Comparison of ENCODE assay signal across 9 mouse cellular contexts in genomic region chr13:49651136-49651535, GRCm38 (mm10). TPM values are rescaled to one million over a fixed set of nuclear protein-coding genes. Genes with fewer than 3 reads are reported as not detected.
A peak's percentile ranks its signal among the peaks of the same experiment; 100 is the strongest.
DNase-seq lines count a peak whose midpoint lies in the region; ATAC-seq and TF ChIP-seq lines count a peak whose summit lies in the region.
"Had no signal": no experiment of that assay in that cellular context is flagged by ENCODE, and none has a peak within 500 bp of the region (broad histone marks: within the 10 kb centered on the region; RNA-seq: fewer than 3 reads in every experiment).

No protein-coding gene starts in this region.

- no peak overlapping the region for H3K4me3 ChIP-seq in heart, embryonic 12.5 days
- H3K4me3 ChIP-seq in heart, adult 2 months = no peak overlapping the region
- H3K4me3 ChIP-seq in megakaryocyte, embryonic 14.5 days (replicated peaks) = peak overlapping the region; percentile 81
- H3K4me3 ChIP-seq in embryonic facial prominence, embryonic 11.5 days (ENCODE audit: low read depth, low read length) = no peak overlapping the region
- no peak overlapping the region for H3K4me3 ChIP-seq in myocyte

- no peak overlapping the region for H3K9ac ChIP-seq in heart, embryonic 12.5 days
- no peak overlapping the region for H3K9ac ChIP-seq in heart, adult 2 months (ENCODE audit: low read depth, low read length)
- H3K9ac ChIP-seq in embryonic facial prominence, embryonic 11.5 days (replicated peaks; ENCODE audit: low read length) = no peak overlapping the region
- H3K9ac ChIP-seq: midbrain, embryonic 12.5 days had no signal

- no peak overlapping the region for H3K27ac ChIP-seq in heart, embryonic 12.5 days (ENCODE audit: poor library complexity, severe bottlenecking)
- no peak overlapping the region for H3K27ac ChIP-seq in heart, adult 2 months
- H3K27ac ChIP-seq in embryonic facial prominence, embryonic 11.5 days (replicated peaks; ENCODE audit: low read depth, low read length) = no peak overlapping the region
- H3K27ac ChIP-seq: midbrain, embryonic 12.5 days had no signal

- WGBS in heart, embryonic 12.5 days = 36% methylated on average over 2 of the region's 2 CpGs
- 18% methylated on average over 2 of the region's 2 CpGs for WGBS in heart, adult 2 months
- whole genome bisulfite sequencing in embryonic facial prominence, embryonic 11.5 days = 54% methylated on average over 2 of the region's 2 CpGs

- peaks cover under 1% of the 10 kb centered on the region; the same call in 1 of the 2 replicates for H3K36me3 ChIP-seq in heart, embryonic 12.5 days
- H3K36me3 ChIP-seq in heart, adult 2 months (ENCODE audit: control insufficient read depth, insufficient read depth, low read length) = no peaks in the 10 kb centered on the region; the same call in 1 of the 2 replicates
- H3K36me3 ChIP-seq in megakaryocyte, embryonic 14.5 days (replicated peaks; ENCODE audit: low read length) = peaks cover 11% of the 10 kb centered on the region
- no peaks in the 10 kb centered on the region for H3K36me3 ChIP-seq in embryonic facial prominence, embryonic 11.5 days (replicated peaks; ENCODE audit: control insufficient read depth, insufficient read depth, low read depth, low read length)
- peaks cover 10% of the 10 kb centered on the region for H3K36me3 ChIP-seq in myocyte (ENCODE audit: control insufficient read depth, insufficient read depth)
- H3K36me3 ChIP-seq: midbrain, embryonic 12.5 days had no signal

- peak overlapping the region; percentile 33; the same call in 1 of the 2 replicates for H3K4me2 ChIP-seq in heart, embryonic 12.5 days
- H3K4me2 ChIP-seq in embryonic facial prominence, embryonic 11.5 days (ENCODE audit: low read depth, low read length) = no peak overlapping the region
- peak overlapping the region; percentile 98 for H3K4me2 ChIP-seq in myocyte (ENCODE audit: low read depth)

- no peak for TF ChIP-seq POLR2A in heart, adult 2 months (IDR thresholded peaks at IDR 0.05; ENCODE audit: insufficient read depth, low read depth, low read length)
- TF ChIP-seq POLR2A in myocyte (IDR thresholded peaks at IDR 0.05; ENCODE audit: insufficient read length, low read depth) = no peak

- TF ChIP-seq EP300 in heart, adult 2 months (IDR thresholded peaks at IDR 0.05; ENCODE audit: insufficient read depth, low read depth, low read length) = no peak

- no peak overlapping the region for H3ac ChIP-seq in myocyte (ENCODE audit: control insufficient read depth, insufficient read length)

- H3K27me3 ChIP-seq in heart, embryonic 12.5 days (replicated peaks) = no peaks in the 10 kb centered on the region
- no peaks in the 10 kb centered on the region for H3K27me3 ChIP-seq in heart, adult 2 months (ENCODE audit: control insufficient read depth, insufficient read depth, low read length)
- no peaks in the 10 kb centered on the region for H3K27me3 ChIP-seq in megakaryocyte, embryonic 14.5 days (replicated peaks)
- no peaks in the 10 kb centered on the region for H3K27me3 ChIP-seq in embryonic facial prominence, embryonic 11.5 days (ENCODE audit: control insufficient read depth, insufficient read depth, low read length)
- H3K27me3 ChIP-seq in myocyte (ENCODE audit: control insufficient read depth, insufficient read depth, insufficient read length) = no peaks in the 10 kb centered on the region
- H3K27me3 ChIP-seq: midbrain, embryonic 12.5 days had no signal

- peaks cover 10% of the 10 kb centered on the region for H3K4me1 ChIP-seq in heart, embryonic 12.5 days (replicated peaks)
- H3K4me1 ChIP-seq in heart, adult 2 months (ENCODE audit: control insufficient read depth, insufficient read depth, low read length) = peaks cover 2% of the 10 kb centered on the region; the same call in 1 of the 2 replicates
- H3K4me1 ChIP-seq in megakaryocyte, embryonic 14.5 days = peaks cover 30% of the 10 kb centered on the region
- H3K4me1 ChIP-seq in embryonic facial prominence, embryonic 11.5 days (ENCODE audit: control insufficient read depth, insufficient read depth, low read length) = no peaks in the 10 kb centered on the region

- no peaks in the 10 kb centered on the region for H3K9me3 ChIP-seq in heart, embryonic 12.5 days (replicated peaks)
- no peaks in the 10 kb centered on the region for H3K9me3 ChIP-seq in megakaryocyte, embryonic 14.5 days
- no peaks in the 10 kb centered on the region for H3K9me3 ChIP-seq in embryonic facial prominence, embryonic 11.5 days (replicated peaks; ENCODE audit: control insufficient read depth, low read length)
- H3K9me3 ChIP-seq: midbrain, embryonic 12.5 days had no signal

- no peak for TF ChIP-seq CTCF in heart, adult 2 months (IDR thresholded peaks at IDR 0.05)

- no peak for DNase-seq in heart, adult 2 months
- DNase-seq in embryonic facial prominence, embryonic 11.5 days (ENCODE audit: low spot score) = peak; percentile 9
- DNase-seq in frontal cortex, postnatal 10 days (ENCODE audit: low spot score in 2 of 2) = no peak

- intact Hi-C loops in heart, adult 2 months (cut with DNase I) = loop anchor here (5.0 kb wide), 1 partner anchor 434 kb away; the partner anchor contains the start of gene Card19

- no peaks in the 10 kb centered on the region for H3K79me2 ChIP-seq in heart, adult 2 months (replicated peaks; ENCODE audit: control insufficient read depth, insufficient read depth, low read length)
- peaks cover 25% of the 10 kb centered on the region for H3K79me2 ChIP-seq in myocyte (ENCODE audit: control insufficient read depth, insufficient read depth)

- ATAC-seq in heart, embryonic 12.5 days (ENCODE audit: insufficient number of reproducible peaks, low FRiP score) = no peak
- ATAC-seq in megakaryocyte, adult 5-6 weeks (ENCODE audit: poor library complexity, severe bottlenecking) = no peak
- ATAC-seq in embryonic facial prominence, embryonic 11.5 days (replicated peaks; ENCODE audit: insufficient number of reproducible peaks, low FRiP score, low TSS enrichment, low read depth) = no peak
- ATAC-seq in activated CD4-positive, CD25-positive, alpha-beta regulatory T cell, adult 4 months = no peak

TF ChIP-seq in myocyte, 11 proteins besides CTCF, POLR2A, EP300 and RAD21:
- TF ChIP-seq MYOG (IDR thresholded peaks at IDR 0.05; ENCODE audit: control insufficient read depth in 1 of 3, insufficient read depth in 1 of 3, insufficient read length in 2 of 3, low read depth in 2 of 3) = no peak
- no peak for TF ChIP-seq REST (IDR thresholded peaks at IDR 0.05; ENCODE audit: insufficient read depth, insufficient read length)
- TF ChIP-seq MYOD1 (IDR thresholded peaks at IDR 0.05; ENCODE audit: control insufficient read depth in 1 of 3, insufficient read length in 2 of 3, low read depth in 2 of 3) = no peak
- TF ChIP-seq CEBPB (IDR thresholded peaks at IDR 0.05; ENCODE audit: insufficient read depth, poor library complexity, severe bottlenecking) = no peak
- TF ChIP-seq TCF12 (IDR thresholded peaks at IDR 0.05; ENCODE audit: insufficient read depth, poor library complexity, severe bottlenecking) = no peak

RNA-seq across cellular contexts. Expression of gene Cenpp, which starts 1.4 kb away (rescaled TPM):
- polyA plus RNA-seq in heart, embryonic 12.5 days (2016; fragmentation: Nextera tagmentation; extraction: Ambion mirVana) = 26.4 and 27.9 TPM in 2 replicates
- total RNA-seq in heart, adult 2 months (2021) = 1 to 10 TPM; 1.8 to 2.4 TPM
- polyA plus RNA-seq in heart, adult 2 months (2012; rRNA removed) = 0.57 and 1.1 TPM in 2 replicates
- 1.8 TPM in 1 of 2 replicates, not detected in the other for polyA plus RNA-seq in megakaryocyte, embryonic 14.5 days (2012; ENCODE audit: insufficient read depth, low replicate concordance)
- total RNA-seq in megakaryocyte, adult 5-6 weeks (2015) = 21.0 and 23.3 TPM in 2 replicates
- 16.5 and 18.7 TPM in 2 replicates for total RNA-seq in megakaryocyte, adult 5-6 weeks (2017)
- polyA plus RNA-seq in embryonic facial prominence, embryonic 11.5 days (2014; fragmentation: Nextera tagmentation; extraction: Ambion mirVana) = 38.3 and 47.1 TPM in 2 replicates
- 6.3 TPM for polyA plus RNA-seq in myocyte (2012; fragmentation: generic; extraction: Trizol)
- 10 to 100 TPM in 1 of 2 experiments, 1 to 10 TPM in 1; 8.9 to 10.0 TPM for polyA plus RNA-seq in activated CD4-positive, CD25-positive, alpha-beta regulatory T cell, adult 4 months (2017; shearing (Covaris generic))

RNA-seq across cellular contexts. Expression of gene Nol8, which starts 1.7 kb away (rescaled TPM):
- 14.4 and 16.3 TPM in 2 replicates for polyA plus RNA-seq in heart, embryonic 12.5 days (2016; fragmentation: Nextera tagmentation; extraction: Ambion mirVana)
- 10 to 100 TPM; 19.3 to 19.4 TPM for total RNA-seq in heart, adult 2 months (2021)
- polyA plus RNA-seq in heart, adult 2 months (2012; rRNA removed) = 1.4 and 3.2 TPM in 2 replicates
- polyA plus RNA-seq in megakaryocyte, embryonic 14.5 days (2012; ENCODE audit: insufficient read depth, low replicate concordance) = 0.41 and 1.3 TPM in 2 replicates
- total RNA-seq in megakaryocyte, adult 5-6 weeks (2015) = 15.8 and 18.0 TPM in 2 replicates
- 16.6 and 17.3 TPM in 2 replicates for total RNA-seq in megakaryocyte, adult 5-6 weeks (2017)
- 18.2 and 24.6 TPM in 2 replicates for polyA plus RNA-seq in embryonic facial prominence, embryonic 11.5 days (2014; fragmentation: Nextera tagmentation; extraction: Ambion mirVana)
- 3.0 TPM for polyA plus RNA-seq in myocyte (2012; fragmentation: generic; extraction: Trizol)
- polyA plus RNA-seq in activated CD4-positive, CD25-positive, alpha-beta regulatory T cell, adult 4 months (2017; shearing (Covaris generic)) = 10 to 100 TPM; 40.7 to 42.2 TPM

RNA-seq across cellular contexts. Expression of gene Iars, which starts 30.8 kb away (rescaled TPM):
- 67.8 and 68.2 TPM in 2 replicates for polyA plus RNA-seq in heart, embryonic 12.5 days (2016; fragmentation: Nextera tagmentation; extraction: Ambion mirVana)
- total RNA-seq in heart, adult 2 months (2021) = 10 to 100 TPM; 52.2 to 75.0 TPM
- 19.4 and 38.1 TPM in 2 replicates for polyA plus RNA-seq in heart, adult 2 months (2012; rRNA removed)
- polyA plus RNA-seq in megakaryocyte, embryonic 14.5 days (2012; ENCODE audit: insufficient read depth, low replicate concordance) = 15.1 and 23.6 TPM in 2 replicates
- 29.0 and 31.8 TPM in 2 replicates for total RNA-seq in megakaryocyte, adult 5-6 weeks (2015)
- 31.5 and 33.1 TPM in 2 replicates for total RNA-seq in megakaryocyte, adult 5-6 weeks (2017)
- 96.1 and 98.0 TPM in 2 replicates for polyA plus RNA-seq in embryonic facial prominence, embryonic 11.5 days (2014; fragmentation: Nextera tagmentation; extraction: Ambion mirVana)
- polyA plus RNA-seq in myocyte (2012; fragmentation: generic; extraction: Trizol) = 128 TPM
- polyA plus RNA-seq in activated CD4-positive, CD25-positive, alpha-beta regulatory T cell, adult 4 months (2017; shearing (Covaris generic)) = 10 to 100 TPM; 36.3 to 36.4 TPM

RNA-seq across cellular contexts. Expression of gene Ogn, which starts 43.3 kb away (rescaled TPM):
- 10.3 and 10.6 TPM in 2 replicates for polyA plus RNA-seq in heart, embryonic 12.5 days (2016; fragmentation: Nextera tagmentation; extraction: Ambion mirVana)
- total RNA-seq in heart, adult 2 months (2021) = 10 to 100 TPM; 69.0 to 74.7 TPM
- polyA plus RNA-seq in heart, adult 2 months (2012; rRNA removed) = 27.4 and 71.7 TPM in 2 replicates
- not detected in 2 replicates for polyA plus RNA-seq in megakaryocyte, embryonic 14.5 days (2012; ENCODE audit: insufficient read depth, low replicate concordance)
- total RNA-seq in megakaryocyte, adult 5-6 weeks (2015) = 0.07 and 0.40 TPM in 2 replicates
- 0.15 and 0.77 TPM in 2 replicates for total RNA-seq in megakaryocyte, adult 5-6 weeks (2017)
- polyA plus RNA-seq in embryonic facial prominence, embryonic 11.5 days (2014; fragmentation: Nextera tagmentation; extraction: Ambion mirVana) = 17.1 and 17.3 TPM in 2 replicates
- polyA plus RNA-seq in myocyte (2012; fragmentation: generic; extraction: Trizol) = 19.5 TPM
- under 1 TPM in 1 of 2 experiments, not detected in 1; 0.29 TPM for polyA plus RNA-seq in activated CD4-positive, CD25-positive, alpha-beta regulatory T cell, adult 4 months (2017; shearing (Covaris generic))
